Mouse (Mus musculus) right cerebral cortex, postnatal 25 days (tissue): ENCODE measurements at regions not wholly inside any gene's neighbourhood (a gene's known extent, or its start where the extent isn't known, plus 50 kb on each side); places are given as distances from the start of the nearest gene placed in this dataset.
"Not testable (repeated sequence)": the region's sequence is repeated elsewhere in the genome, so short reads cannot be mapped to it uniquely, and the experiment has no call there.

Experiments used
- DNase-seq: peaks from one replicate; pipeline ENCODE4 v3.0.0; 2022

GRCm38 (mm10) chr9:97297538-97297937, 72.2 kb downstream of the Trim42 start:
- DNase-seq, result peak; percentile 52

- DNase-seq, result peak; percentile 23
Measured at GRCm38 (mm10) chr9:97295770-97296169, 74.0 kb downstream of the Trim42 start.

- no peak for DNase-seq
Measured at GRCm38 (mm10) chr9:97291870-97292269, 77.9 kb downstream of the Trim42 start.

DNA sequence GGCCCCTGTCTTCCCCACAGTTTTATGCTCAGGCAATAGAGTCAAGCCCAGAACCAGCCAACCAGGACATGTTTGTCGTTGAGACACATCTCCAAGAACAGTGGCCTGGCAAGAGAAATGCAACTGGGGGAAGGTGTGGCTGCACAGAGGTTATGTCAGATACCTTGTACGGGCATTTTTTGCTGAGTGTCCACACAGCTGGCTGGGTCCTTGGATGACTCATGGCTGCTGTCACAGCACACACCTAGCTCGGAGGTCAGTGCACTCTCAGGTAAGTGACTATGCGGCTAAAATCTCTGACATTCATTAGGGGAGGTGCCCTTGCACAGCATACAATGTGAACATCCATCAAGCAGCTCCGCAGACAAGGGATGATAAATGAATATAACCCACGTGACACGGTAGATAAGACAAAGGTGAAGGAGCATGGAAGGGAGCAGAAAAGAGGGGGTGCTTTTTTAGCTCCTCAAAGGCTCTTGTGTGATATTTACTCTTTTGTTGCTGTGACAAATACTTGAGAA, 85.4 kb downstream of the Trim42 start:
- no peak for DNase-seq

DNA sequence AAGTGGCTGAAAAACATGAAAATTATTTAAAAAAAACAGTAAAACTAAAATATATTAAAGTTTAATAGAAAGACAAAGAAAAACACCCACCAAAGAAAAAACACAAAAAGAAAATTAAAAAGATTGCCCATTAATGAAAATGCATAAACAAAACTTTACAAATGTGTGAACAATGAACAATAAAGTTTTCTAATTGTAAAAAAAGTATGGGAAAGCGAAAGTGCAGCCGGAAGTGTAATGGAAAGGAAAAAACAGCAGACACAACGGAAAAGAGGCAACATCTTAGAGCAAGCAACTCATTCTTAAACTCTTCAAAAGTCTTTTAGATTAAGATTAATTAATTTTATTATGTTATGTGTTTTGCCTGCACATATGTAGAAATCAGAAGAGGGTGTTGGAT, 87.7 kb downstream of the Trim42 start:
- DNase-seq, result no peak

- not testable (repeated sequence) for DNase-seq
Measured at GRCm38 (mm10) chr9:97275449-97275848, 94.3 kb downstream of the Trim42 start.

GRCm38 (mm10) chr9:97273891-97274290, 95.9 kb downstream of the Trim42 start:
- no peak for DNase-seq

GRCm38 (mm10) chr9:97272061-97272460, 97.7 kb downstream of the Trim42 start:
- DNase-seq, result no peak

DNA sequence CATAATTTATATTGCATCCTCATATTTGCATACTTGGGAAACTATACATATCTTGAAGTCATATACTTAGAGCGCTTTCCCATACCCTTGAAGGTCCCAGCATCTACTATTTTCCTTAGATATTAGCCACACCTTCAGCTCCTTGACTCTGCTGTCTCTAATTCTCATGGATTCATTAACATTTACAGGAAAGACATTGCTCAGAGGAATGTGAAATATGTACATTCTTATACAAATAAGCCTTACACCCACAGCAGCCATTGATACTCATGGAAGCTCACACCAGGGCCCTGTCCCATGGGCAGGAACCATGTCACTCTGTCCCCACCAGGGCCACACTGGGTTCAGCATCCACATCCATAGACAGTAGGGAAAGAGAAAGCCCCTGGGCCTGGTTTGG, 122.1 kb downstream of the Trim42 start:
- no peak for DNase-seq

DNA sequence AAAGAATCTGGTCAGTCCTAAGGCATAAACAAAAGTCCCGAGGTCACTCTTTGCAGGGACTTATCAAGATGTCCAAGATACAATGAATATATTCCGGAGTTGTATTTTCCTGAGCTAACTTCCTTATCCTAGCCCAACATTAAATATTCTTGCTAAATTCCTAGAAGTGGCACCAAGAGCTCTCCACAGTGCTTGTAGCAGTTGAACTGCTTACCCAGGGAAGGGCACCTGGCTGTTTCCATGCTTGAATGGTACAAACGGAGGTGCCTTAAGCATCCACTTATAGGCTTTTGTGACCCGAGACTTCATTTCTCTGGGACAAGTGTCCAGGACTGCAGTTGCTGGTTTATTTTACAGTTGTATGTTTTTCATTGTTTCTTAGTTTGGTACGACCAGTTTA, 115.1 kb upstream of the Slc25a36 start:
- DNase-seq, result no peak

DNA sequence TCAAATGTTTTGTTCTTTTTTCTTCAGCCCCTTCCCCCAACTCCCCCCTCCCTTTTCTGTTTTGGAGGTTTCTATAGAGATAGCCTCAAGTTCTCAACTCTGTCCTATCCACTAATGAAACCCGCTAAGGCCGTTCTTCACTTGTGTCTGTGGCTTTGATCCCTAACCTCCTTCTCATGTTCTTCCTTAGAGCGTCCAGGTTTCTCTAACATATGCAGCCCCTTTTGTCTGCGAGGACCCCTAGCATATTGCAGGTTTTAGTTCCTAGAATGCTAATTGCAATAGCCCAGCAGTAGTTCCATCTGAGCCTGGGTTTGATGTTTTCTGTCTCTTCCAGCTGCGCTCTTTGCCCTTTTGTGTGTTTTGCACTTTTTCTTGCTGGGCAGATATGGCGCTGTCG, 113.6 kb upstream of the Slc25a36 start:
- DNase-seq, result no peak

DNA sequence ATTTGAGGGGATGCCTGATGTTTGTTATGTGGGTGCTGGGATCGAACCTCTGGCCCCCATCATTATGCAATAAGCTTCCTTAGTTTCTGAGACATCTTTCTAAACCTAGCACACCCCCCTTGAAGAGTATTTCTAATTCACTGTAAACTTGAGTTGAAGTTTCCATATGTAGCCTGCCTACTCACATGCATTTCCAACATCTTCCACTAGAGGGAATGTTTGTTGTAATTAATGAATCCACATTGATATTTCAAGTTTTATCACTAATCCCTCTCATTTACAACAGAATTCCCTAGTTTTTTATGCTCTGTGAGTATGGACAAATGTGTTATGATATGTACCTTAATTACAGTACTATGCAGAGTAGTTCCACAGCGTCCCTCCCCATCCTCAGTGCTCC, 103.8 kb upstream of the Slc25a36 start:
- no peak for DNase-seq

DNA sequence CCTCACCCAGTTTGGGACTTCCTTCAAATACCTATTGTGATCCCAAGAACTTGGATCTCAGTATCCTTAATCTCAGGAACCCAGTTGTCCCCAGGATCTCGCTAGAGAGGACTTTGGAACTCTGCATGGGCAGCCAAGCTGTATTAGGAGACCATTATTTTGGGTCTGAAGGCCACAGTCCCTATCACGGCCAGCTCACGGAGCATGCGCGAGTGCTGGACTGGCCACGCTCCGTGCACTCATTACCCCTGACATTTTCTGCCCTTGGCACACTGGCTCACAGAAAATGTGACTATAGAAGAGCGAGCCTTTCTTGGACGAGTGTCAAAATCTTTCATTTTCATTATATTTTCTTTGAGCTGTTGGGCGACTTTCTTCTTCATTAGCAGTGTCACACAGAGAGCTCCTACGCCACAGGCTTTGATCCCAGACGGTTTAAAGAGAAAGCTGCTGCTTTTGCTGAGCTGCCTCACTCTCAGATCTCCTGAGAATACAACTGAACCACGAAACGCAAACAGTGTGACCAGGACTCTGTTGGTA, 79.4 kb upstream of the Slc25a36 start:
- DNase-seq, result no peak

DNA sequence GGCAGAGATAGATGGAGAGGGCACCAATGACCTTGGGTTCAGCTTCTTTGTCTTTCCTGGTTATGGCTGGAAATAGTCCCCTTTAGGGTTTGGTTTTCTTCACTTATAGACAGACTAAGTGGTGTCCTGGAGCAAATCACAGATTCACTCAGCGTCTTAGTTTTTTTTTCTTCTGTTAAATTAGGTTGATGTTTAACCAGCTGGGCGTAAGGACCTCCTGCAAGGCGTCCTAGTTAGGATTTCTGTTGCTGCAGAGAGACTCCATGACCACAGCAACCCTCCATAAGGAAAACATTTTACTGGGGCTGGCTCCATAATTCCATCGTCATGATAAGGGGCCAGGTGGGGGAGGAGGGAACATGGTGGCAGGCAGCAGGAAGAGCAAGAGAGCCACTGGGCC, 78.7 kb upstream of the Slc25a36 start:
- no peak for DNase-seq

DNA sequence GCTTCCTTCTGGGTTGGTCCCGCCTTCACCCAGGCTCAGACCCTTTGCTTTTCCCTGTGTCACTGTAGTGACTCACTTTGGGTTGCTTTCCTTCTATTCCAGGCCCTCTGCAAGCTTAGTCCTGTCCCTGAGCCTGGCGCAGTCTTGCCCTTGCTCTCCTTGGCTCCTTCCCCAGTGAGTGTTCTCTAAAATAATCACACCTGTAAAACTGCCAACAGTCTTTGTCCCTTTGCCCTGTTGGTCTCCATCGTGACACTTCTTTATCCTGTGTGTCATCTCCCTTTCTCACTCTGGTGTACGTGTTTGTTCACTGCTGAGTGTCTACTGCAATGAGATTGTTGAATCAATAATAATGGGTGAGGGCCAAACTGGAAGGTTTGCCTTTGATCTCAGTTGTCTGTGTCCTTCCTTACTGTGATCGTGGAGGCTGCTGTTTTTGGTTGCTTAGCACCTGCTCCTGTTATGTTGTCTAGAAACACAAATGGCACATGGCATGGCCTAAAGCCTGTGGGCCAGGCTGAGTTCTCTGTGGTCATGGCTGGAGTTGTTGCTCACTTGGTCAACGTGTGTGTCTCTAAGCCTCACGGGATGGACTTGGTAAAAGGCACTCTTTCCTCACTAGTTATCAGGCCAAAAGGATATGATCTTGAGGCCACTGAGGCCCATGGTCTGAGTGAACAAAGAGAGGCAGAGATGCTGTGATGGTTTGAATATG, 77.8 kb upstream of the Slc25a36 start:
- no peak for DNase-seq

- no peak for DNase-seq
Measured at GRCm38 (mm10) chr9:97173230-97173951, 62.4 kb upstream of the Slc25a36 start.

GRCm38 (mm10) chr9:97172075-97172474, 61.1 kb upstream of the Slc25a36 start:
- peak; percentile 19 for DNase-seq

DNA sequence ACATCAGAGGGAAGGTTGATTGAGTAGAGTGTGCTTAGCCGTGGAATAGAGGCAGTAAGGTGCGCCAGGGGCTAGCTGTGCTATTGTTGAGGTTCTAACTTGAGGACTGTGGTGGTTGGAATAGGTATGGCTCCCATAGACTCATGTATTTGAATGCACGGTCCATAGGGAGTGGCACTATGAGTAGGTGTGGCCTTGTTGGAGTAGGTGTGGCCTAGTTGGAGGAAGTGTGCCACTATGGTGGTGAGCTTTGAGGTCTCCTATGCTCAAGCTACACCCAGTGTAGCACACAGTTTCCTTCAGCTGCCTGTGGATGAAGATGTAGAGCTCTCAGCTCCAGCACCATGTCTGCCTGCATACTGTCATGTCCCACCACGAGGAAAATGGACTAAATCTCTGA, 60.5 kb upstream of the Slc25a36 start:
- no peak for DNase-seq

DNA sequence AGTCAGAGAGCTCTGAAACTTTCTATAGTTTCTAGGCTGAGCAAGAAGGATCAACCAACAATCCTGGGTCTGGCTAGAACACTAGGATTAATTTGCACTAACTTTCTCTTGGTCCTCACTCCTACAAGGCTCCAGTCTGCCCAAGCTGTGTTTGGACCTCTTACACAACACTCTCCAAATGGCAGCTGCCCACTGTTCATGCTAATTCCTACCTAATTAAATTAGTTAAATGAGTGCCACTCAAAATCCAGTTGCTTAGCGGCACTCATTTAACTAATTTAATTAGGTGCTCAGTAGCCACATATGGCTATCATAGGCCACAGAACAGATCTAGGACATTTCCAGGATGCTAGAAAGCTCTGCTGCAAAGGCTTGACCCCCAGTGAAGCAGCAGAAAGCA, 59.9 kb upstream of the Slc25a36 start:
- no peak for DNase-seq

GRCm38 (mm10) chr9:97162465-97162864, 51.5 kb upstream of the Slc25a36 start:
- no peak for DNase-seq
